Mouse (Mus musculus) c-Kit-positive CD71-negative TER-119-negative erythroid progenitor cells, embryonic 14.5 days (primary cell): ENCODE results near the gene Ubap2.

Experiments
- DNase-seq: peaks from one replicate; pipeline ENCODE4 v3.0.0-alpha.2; 2013; ENCODE audit warnings: low read depth

Gene Ubap2

DNA sequence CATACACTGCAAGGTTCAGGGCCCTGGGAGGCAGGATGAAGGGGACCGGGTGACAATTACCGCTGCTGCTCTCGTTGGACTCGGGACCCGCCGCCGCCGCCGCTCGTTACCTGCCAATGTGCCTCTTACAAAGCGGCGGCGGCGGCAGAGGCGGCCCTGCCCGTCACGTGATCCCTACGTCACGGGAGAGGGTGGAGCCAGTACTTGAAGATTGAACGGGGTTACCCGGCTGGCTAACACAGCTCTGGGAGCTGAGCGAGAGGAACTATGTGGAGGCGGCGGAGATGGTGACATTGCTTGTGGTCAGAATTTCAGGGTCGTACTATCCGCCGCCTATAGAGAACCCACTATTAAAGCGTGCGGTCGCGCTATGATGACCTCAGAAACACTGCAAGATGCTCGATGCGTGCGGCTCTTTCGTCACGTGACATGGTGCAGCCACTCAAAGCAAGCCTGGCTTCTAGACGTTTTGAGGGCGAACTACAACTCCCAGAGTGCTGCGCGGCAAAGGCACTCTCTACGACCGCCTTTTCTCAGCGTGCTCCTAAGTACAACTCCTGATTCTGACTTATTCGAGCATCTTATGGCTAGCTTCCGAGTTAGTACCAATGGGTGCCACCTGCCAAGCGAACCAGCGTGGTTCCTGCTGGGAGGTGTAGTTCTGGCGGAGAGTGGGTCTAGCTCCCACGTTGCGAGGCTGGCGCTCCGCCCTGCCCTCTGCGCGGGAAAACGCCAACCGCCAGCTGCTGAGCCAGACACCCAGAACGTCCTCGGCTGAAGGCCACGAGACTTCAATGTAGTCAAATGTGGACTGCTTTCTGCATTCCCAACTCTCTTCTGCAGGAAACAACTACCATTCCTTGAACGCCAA, at the start of gene Ubap2:
Ubap2 (minus strand) TSS at position 165 of the 871 bp plus-strand sequence.
- peak; percentile 98 for DNase-seq

GRCm38 (mm10) chr4:41320971-41321370, 46.0 kb upstream of the Ubap2 start:
- no peak for DNase-seq

DNA sequence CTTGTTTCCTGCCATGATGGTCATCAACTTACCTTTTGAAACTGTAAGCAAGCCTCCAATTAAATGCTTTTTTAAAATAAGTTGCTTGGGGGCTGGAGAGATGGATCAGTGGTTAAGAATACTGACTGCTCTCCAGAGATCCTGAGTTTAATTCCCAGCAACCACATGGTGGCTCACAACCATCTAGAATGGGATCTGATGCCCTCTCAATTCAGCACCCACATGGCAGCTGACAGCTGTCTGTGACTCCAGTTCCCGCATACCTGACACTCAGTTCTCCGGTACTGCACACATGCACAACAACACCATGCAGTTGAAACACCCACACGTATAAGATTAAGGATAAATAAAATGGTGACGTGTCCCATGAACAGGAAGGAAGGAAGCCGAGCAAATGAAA, 43.3 kb upstream of the Ubap2 start:
- DNase-seq, result no peak

DNA sequence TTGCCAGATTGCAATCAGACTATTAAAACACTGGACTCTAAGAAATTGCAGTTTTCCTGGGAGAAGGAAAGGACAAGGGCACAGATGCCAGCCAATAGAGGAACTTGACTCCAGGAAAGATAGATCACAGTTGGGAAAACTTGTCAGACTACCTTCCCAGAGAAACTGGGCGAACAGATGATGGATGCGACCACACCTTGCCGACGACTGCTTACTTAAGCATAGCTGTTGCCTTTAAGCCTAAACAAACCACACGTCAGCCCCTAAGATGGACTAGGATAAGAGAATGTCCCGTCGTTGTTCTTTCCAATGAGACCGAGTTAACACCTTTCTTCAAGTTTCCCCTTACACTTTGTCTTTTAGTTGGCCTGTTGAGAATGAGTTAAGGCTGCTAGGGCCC, 40.2 kb upstream of the Ubap2 start:
- no peak for DNase-seq

- DNase-seq, result peak; percentile 90
Measured at GRCm38 (mm10) chr4:41314141-41315129, 39.5 kb upstream of the Ubap2 start, which contains the start of gene Dcaf12. Dcaf12 (minus strand) TSS chr4:41314889.

DNA sequence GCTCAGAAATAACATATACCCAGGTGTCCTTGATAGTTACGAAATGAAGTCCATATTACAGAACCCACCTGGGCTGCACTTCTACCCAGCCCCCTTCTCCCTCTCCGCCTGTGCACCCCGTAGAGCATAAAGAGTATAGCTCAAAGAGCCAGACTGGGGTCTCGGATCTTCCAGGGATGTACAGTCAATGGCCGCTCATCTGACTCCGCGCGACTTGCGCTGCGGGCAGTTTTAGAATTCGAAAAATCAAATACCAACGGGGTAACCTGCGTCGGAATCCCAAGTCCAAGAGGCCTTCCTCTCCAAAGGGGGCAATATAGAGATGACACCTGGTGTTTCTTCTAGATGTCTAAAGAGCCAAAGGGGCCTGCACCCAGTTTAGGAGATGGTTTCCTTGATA, 38.8 kb upstream of the Ubap2 start:
- no peak for DNase-seq

GRCm38 (mm10) chr4:41310567-41311563, 35.9 kb upstream of the Ubap2 start:
- peak; percentile 46 for DNase-seq

- no peak for DNase-seq
Measured at GRCm38 (mm10) chr4:41307406-41307805, 32.5 kb upstream of the Ubap2 start.

GRCm38 (mm10) chr4:41304302-41304701, 29.4 kb upstream of the Ubap2 start:
- DNase-seq, result no peak

GRCm38 (mm10) chr4:41303671-41304070, 28.7 kb upstream of the Ubap2 start:
- DNase-seq, result no peak

DNA sequence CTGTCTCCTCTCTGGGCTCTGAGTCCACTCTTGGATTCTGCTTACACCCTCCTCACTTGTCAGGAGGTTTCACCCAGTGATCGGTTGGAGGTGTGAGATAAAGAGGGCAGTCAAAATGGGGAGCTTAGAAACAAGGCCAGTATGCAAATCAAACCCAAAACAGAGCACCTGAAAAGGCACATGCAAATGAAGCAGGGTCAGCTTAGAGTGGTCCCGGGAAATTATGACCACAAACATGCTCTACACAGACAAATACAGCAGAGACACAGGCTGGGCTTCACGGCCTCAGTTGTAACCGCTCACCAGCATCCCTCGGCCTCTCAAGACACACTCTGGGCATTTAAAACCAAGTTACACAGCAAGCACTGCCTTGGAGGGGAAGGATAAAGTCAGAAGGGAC, 24.0 kb upstream of the Ubap2 start:
- DNase-seq, result no peak

DNA sequence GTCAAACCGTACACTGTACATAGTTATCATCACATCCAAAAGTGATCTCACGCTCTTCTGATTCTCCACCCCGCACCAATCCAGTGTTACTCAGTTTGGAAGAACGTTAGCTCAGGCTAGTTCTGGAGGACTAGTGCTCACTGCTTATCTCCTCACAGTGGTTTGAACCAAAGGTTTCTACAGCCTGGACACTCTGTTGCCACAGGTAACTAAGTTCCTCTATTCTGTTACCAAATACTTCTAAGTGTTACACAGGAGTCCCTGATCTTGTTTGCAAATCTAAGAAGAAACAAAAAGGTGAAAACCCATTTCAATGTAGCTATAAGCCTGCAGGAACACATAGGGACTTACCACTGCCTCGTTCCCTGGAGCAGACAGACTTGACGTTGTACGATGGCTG, 21.0 kb upstream of the Ubap2 start:
- DNase-seq, result no peak

GRCm38 (mm10) chr4:41295507-41295906, 20.6 kb upstream of the Ubap2 start:
- DNase-seq, result no peak

GRCm38 (mm10) chr4:41293907-41294306, 19.0 kb upstream of the Ubap2 start:
- no peak for DNase-seq

GRCm38 (mm10) chr4:41289802-41290201, 14.9 kb upstream of the Ubap2 start:
- no peak for DNase-seq

DNA sequence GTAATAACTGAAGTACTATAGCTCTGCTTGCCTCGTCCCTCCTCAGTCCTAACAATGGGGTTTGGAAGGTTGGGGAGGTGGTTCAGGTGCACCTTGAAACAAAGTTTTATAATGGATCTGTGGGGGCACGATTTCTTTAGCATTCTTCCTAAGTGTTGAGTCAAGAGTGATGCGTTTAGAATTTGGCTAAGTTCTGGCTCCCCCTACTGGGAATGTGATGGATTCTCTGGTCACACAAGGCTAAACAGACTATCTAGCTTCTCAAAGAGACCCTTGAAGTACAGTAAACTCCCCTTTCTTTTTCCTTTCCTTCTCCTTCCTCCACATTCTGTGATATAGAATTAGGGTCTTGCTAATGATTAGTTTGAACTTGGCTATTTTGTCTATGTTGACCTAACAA, 11.5 kb upstream of the Ubap2 start:
- DNase-seq, result no peak

- no peak for DNase-seq
Measured at GRCm38 (mm10) chr4:41284087-41284486, 9.1 kb upstream of the Ubap2 start.

DNA sequence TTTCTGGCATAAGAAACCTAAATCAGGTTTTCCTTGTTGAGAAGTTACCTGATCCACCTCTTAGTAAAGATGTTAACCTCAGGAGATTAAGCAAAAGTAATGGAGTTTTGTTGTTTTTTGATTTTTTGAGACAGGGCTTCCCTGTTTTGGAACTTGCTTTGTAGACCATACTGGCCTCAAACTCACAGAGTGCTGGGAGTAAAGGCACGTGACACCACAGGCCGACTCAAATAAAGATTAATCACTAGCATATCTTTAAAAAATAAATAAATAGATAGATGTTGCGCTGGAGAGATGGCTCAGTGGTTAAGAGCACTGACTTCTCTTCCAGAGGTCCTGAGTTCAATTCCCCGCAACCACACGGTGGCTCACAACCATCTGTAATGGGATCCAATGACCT, 983 bp upstream of the Ubap2 start:
- no peak for DNase-seq

GRCm38 (mm10) chr4:41274377-41274979, 466 bp downstream of the Ubap2 start:
- DNase-seq, result no peak

DNA sequence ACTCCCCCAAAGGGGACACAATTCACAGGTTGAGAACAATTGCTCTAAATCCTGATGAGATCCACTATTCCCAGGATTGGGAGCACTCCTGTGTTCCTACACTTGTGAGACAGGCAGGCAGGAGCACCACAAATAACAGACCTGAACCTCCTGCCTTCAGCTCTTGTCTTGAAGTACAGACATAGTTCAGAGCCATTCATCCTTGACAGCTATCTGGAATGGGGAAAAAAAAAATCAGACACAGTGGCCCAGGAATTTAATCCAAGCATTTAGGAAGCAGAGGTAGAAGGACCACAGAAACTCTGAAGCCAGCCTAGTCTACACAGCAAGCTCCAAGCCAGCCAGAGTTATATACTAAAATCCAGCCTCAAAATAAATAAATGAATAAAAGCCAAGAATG, 6.8 kb downstream of the Ubap2 start:
- no peak for DNase-seq

DNA sequence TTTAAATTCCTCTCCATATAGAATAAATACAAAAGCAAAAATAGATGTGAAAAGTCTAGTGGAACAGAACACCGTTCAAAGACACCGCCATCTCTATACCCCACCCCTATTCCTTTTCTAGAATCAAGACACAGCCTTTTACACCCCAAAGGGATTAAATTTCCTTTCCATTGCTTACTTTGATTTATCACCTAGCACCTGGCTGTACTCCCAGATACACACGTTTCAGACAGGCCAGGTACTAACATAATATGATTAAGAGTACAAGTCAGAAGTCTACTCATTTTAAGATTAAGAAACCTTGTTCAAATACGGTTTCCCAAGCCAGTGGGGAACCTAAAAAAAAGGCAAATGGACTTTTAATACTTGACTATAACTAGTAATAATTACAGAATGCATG, 8.6 kb downstream of the Ubap2 start:
- no peak for DNase-seq
